Mouse (Mus musculus): ENCODE data around the gene Olfr1282.
"Not testable (repeated sequence)": the region's sequence is repeated elsewhere in the genome, so short reads cannot be mapped to it uniquely, and the experiment has no call there.

Gene Olfr1282

DNA sequence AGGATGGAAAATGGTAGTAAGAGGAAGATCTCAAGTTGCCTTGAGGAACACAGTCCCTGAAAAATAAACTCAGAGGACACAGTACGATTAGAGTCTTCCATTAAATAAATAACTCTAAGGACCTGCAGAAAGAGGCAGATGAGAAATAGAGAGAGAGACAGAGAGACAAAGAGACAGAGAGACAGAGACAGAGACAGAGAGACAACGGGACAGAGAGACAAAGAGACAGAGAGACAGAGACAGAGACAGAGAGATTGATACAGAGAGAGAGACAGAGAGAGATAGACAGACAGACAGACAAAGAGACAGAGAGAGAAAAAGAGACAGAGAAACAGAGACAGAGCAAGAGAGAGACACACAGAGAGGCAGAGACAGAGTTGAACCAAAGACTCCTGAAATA lies at the start of gene Olfr1282:
Olfr1282 (minus strand) TSS at position 101 of the 400 bp plus-strand sequence.
- no peak for DNase-seq (ENCODE audit: inconsistent age in 2 of 2, low spot score in 1 of 2)

- no peak for DNase-seq (ENCODE audit: inconsistent age in 2 of 2, low spot score in 1 of 2)
Measured at GRCm38 (mm10) chr2:111375222-111375621, 39.3 kb upstream of the Olfr1282 start, which contains the start of gene Olfr1284. Olfr1284 (plus strand) TSS chr2:111375522.

- DNase-seq (ENCODE audit: inconsistent age in 2 of 2, low spot score in 1 of 2), result no peak
Measured at GRCm38 (mm10) chr2:111366490-111366889, 30.6 kb upstream of the Olfr1282 start, which contains the start of gene Olfr1283. Olfr1283 (plus strand) TSS chr2:111366790.

GRCm38 (mm10) chr2:111333721-111334120 lies 2.2 kb downstream of the Olfr1282 start:
- not testable (repeated sequence) for DNase-seq (ENCODE audit: inconsistent age in 2 of 2, low spot score in 1 of 2)

- DNase-seq (ENCODE audit: inconsistent age in 2 of 2, low spot score in 1 of 2), result no peak
Measured at GRCm38 (mm10) chr2:111326220-111326619, 9.7 kb downstream of the Olfr1282 start, which contains the start of gene Olfr1281. Olfr1281 (plus strand) TSS chr2:111326520.

- no peak for DNase-seq (ENCODE audit: inconsistent age in 2 of 2, low spot score in 1 of 2)
Measured at GRCm38 (mm10) chr2:111313717-111314116, 22.2 kb downstream of the Olfr1282 start, which contains the start of gene Olfr1280. Olfr1280 (plus strand) TSS chr2:111314017.

- DNase-seq (ENCODE audit: inconsistent age in 2 of 2, low spot score in 1 of 2), result no peak
Measured at GRCm38 (mm10) chr2:111300374-111300773, 35.5 kb downstream of the Olfr1282 start, which contains the start of gene Olfr1279. Olfr1279 (plus strand) TSS chr2:111300635.

DNA sequence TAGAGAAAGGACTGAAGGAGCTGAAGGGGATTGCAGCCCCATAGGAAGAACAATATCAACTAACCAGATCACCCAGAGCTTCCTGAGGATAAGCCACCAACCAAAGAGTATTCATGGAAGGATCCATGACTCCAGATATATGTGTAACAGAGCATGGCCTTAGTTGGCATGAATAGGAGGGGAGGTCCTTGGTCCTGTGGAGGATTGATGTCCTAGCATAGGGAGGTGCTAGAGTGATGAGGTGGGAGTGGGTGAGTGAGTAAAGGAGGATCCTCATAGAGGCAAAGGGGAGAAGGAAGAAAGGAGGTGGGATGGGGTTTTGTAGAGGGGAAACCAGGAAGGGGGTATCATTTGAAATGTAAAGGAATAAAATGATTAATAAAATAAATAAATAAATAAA lies 37.3 kb downstream of the Olfr1282 start:
- DNase-seq (ENCODE audit: inconsistent age in 2 of 2, low spot score in 1 of 2), result no peak

DNA sequence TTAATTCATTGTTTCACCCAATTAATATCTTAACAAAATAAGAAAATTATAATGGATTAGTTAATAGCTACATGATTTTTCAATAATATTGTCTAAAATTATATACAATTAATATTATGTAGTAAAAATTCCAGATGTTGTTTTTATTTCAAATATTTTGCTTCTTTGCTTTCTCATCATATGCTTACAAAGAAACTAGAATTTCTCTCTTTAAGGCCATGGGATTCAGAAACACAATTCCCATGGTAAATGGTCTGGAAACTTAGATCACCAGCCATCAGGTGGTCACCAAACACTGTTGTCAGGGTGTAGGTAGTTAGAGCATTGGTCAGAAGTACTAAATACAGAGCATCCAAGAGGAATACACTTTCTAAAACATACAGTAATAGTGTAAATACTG lies 46.0 kb downstream of the Olfr1282 start, which contains the start of gene Olfr1278:
Olfr1278 (plus strand) TSS at position 301 of the 400 bp plus-strand sequence.
- DNase-seq (ENCODE audit: inconsistent age in 2 of 2, low spot score in 1 of 2), result no peak

Measured in adrenal gland, adult (tissue).